Mouse (Mus musculus): ENCODE results near the gene Rabggtb. TPM values are rescaled to one million over a fixed set of nuclear protein-coding genes. Genes with fewer than 3 reads are reported as not detected.

Gene Rabggtb
- polyA plus RNA-seq, 1 experiment from 2014 or later, result 45.1 TPM

DNA sequence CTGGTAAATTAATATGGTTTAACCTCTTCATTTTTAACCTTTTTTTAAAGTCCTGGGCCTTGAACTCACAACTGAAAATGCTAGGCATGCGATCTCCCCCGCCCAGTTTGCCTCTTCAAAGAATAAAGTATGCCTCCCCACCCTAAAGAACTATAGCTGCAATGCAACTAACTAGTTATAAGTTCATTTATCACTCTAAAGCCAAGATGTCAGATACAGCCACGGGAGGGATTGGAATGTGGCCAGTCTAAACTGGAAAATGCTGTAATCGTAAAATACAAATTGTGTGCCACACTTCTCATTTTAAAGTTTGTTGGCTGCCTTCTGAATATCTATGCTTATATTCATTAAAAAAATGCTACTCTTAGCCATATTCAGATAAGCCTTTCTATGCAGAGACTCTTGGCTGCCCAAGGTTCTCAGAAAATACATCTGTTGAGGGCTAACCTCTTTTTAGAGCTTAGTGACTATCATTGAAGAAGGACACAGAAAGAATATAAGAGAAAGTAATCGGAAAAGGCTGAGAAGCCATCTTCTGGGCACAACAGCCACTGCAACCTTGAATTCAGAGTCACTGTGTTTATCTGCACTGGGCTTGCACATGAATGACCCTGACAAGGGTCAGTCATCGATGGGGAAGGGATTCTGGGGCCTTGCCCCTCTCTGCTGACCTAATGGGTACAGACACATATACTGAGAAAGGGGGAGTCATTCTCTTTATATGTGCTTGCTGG lies 868 bp upstream of the Rabggtb start:
- ATAC-seq (ENCODE audit: insufficient number of reproducible peaks, insufficient read depth, low FRiP score, low TSS enrichment), result no peak
- H3K4me3 ChIP-seq, result peak overlapping the region; percentile 84
- peak overlapping the region; percentile 95 for H3K9ac ChIP-seq
- peaks cover 18% of the 10 kb centered on the region for H3K4me1 ChIP-seq
- no peak overlapping the region for H3K27ac ChIP-seq
- 53% methylated on average over 6 of the region's 6 CpGs for WGBS
- no peaks in the 10 kb centered on the region for H3K27me3 ChIP-seq
- no peaks in the 10 kb centered on the region for H3K9me3 ChIP-seq
- peaks cover 28% of the 10 kb centered on the region for H3K36me3 ChIP-seq
- peak overlapping the region; percentile 83 for H3K4me2 ChIP-seq (replicated peaks)

DNA sequence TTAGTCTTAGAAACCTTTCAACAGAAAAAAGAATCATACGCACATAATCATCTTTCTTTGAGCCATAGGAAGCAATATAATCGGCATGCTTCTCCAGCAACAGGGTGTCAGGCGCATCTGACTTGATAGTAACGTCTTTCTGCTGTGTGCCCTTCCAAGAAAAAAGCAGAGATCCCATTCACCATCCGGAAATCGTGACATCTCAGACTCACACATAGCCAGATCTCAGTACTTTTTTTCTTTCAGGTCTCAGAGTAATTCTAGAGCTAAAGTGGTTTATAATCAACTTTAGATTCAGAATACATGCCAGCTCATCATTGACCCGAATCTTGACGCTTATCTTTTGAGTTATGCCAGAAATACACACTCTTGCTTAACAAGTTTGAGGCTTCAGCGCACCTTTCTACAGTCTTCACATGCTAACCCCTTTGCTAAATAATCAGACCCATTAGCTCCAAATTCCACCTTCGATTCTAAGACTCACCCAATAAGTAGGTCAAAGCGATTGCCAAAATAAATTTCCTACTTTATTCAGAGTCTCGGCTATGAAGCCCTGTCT lies 848 bp downstream of the Rabggtb start:
- H3K4me3 ChIP-seq, result peak overlapping the region; percentile 84
- H3K9me3 ChIP-seq, result no peaks in the 10 kb centered on the region
- peak overlapping the region; percentile 83 for H3K4me2 ChIP-seq (replicated peaks)
- H3K27ac ChIP-seq, result peak overlapping the region; percentile 87
- H3K4me1 ChIP-seq, result peaks cover 25% of the 10 kb centered on the region
- H3K27me3 ChIP-seq, result no peaks in the 10 kb centered on the region
- no peak for ATAC-seq (ENCODE audit: insufficient number of reproducible peaks, insufficient read depth, low FRiP score, low TSS enrichment)
- peaks cover 43% of the 10 kb centered on the region for H3K36me3 ChIP-seq
- 4% methylated on average over 12 of the region's 12 CpGs for WGBS
- peak overlapping the region; percentile 95 for H3K9ac ChIP-seq

DNA sequence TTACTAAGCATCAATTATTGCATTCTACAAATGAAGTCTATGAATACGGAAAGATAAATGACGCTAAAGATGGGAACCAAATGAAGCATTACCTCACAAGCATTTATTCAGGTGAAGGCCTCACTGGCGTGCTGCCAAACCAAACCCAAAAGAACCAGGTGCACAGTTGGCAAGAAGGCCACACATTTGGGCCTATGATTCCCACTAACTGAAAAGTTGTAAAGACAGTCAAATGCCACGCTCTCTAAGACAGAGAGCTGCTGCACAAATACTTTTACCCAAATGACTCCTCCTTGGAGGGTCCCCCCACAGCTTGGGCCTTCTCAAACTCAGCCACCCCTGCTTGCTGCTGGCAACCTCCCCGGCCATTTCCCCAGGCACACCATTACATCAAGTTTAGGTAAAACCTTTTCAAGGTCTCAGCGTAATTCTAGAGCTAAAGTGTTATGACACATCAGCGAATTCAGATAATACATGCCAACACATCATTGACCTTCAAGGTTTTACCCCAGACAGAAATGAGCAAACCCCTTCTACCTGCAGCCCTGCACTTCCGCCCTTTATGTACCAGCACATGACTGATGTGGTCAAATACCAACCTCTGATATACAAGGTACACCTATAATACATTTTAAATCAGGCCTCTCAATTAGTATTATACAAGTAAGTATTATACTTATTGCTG lies 1.5 kb downstream of the Rabggtb start:
- H3K36me3 ChIP-seq, result peaks cover 49% of the 10 kb centered on the region
- H3K27ac ChIP-seq, result 0 out of 2 replicates have a peak overlapping the region, but pooled peaks have one; percentile 11
- peaks cover 25% of the 10 kb centered on the region for H3K4me1 ChIP-seq
- no peaks in the 10 kb centered on the region for H3K9me3 ChIP-seq
- 51% methylated on average over 8 of the region's 8 CpGs for WGBS
- H3K9ac ChIP-seq, result peak overlapping the region; percentile 95
- H3K4me3 ChIP-seq, result peak overlapping the region; percentile 84
- no peak for ATAC-seq (ENCODE audit: insufficient number of reproducible peaks, insufficient read depth, low FRiP score, low TSS enrichment)
- no peaks in the 10 kb centered on the region for H3K27me3 ChIP-seq
- H3K4me2 ChIP-seq (replicated peaks), result peak overlapping the region; percentile 83

DNA sequence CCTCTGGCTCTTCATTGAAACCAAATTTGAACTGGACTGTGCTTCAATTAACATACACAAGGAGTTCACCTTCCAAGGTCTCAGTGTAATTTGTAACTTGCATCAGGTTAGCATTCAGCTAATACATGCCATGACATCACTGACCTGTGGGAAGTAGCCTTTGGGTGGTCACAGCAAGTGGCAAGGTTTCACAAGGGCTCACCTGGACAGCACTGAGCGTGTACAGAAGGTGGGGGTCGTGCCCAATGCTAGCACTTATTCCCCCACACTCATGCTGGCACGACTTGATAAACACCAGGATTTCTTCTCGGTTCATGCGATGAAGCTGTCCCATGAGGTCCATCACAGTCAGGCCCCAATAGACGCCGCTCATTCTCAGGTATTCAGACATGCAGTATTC lies 2.3 kb downstream of the Rabggtb start:
- H3K4me1 ChIP-seq, result peaks cover 25% of the 10 kb centered on the region
- H3K9me3 ChIP-seq, result no peaks in the 10 kb centered on the region
- peak overlapping the region; percentile 83 for H3K4me2 ChIP-seq (replicated peaks)
- peak overlapping the region; percentile 84 for H3K4me3 ChIP-seq
- H3K27me3 ChIP-seq, result no peaks in the 10 kb centered on the region
- no peak for ATAC-seq (ENCODE audit: insufficient number of reproducible peaks, insufficient read depth, low FRiP score, low TSS enrichment)
- 71% methylated on average over 7 of the region's 7 CpGs for WGBS
- peaks cover 58% of the 10 kb centered on the region for H3K36me3 ChIP-seq
- no peak overlapping the region for H3K27ac ChIP-seq
- peak overlapping the region; percentile 95; the same call in 1 of the 2 replicates for H3K9ac ChIP-seq

DNA sequence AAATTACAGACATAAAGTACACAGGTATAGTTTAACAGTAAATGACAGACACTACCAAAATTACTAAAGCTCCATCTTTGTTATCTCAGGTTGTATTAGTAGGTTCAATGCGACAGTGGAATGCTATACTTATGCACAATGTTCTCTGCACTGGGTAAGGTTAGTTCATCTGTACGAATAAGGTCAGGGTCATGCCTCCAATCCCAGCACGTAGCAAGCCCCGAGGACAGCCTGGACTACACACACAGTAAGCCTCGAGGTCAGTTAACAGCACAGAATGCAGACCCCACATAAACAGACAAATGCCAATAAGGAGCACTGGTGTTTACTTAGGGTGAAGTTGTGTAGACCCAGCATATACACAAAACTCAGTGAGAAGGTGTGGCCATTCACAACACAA lies 3.9 kb downstream of the Rabggtb start:
- WGBS, result 75% methylated on average over 5 of the region's 5 CpGs
- Histone ChIP-seq H3K4me2 (replicated peaks) (no peak overlapping the region), H3K9me3 (no peaks in the 10 kb centered on the region), H3K27me3 (no peaks in the 10 kb centered on the region), H3K4me3 (no peak overlapping the region), H3K27ac (no peak overlapping the region), H3K4me1 (peaks cover 25% of the 10 kb centered on the region), H3K36me3 (peaks cover 70% of the 10 kb centered on the region), H3K9ac (no peak overlapping the region)
- no peak for ATAC-seq (ENCODE audit: insufficient number of reproducible peaks, insufficient read depth, low FRiP score, low TSS enrichment)

DNA sequence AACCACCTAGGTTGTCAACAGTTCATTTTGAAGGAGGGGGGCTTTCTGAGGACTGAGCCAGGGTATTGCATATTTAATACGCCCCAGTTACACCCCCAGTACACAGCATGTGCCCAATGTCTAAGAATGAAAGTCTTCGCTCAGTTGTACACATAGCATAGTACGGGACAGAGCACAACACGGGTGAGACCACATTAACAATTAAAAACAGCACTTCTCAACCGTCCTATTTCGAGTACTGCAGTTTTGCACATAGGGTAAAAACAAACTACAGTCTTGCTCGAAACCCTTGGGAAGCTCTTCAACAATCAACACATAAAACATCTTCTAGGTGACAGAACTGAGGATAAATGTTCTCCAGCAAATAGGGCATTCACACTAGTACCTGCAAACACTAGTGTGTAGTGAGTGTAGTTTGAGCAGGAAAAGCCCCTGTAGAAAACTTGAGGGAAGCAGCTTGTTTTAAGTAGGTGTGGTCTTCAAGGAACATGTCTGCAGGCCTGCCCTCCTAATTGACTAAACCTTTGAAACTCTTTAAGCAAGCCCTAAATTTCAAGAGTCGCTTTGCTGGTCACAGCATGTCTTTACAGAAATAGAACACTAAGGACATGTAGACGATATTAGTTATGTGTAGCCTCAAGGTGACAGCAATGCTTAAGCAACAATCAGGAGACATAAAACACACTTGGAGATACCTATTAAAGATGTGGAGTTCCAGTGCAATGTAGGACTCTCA lies 6.5 kb downstream of the Rabggtb start, which contains the start of gene Msh4:
Msh4 (minus strand) TSS at position 3 of the 736 bp plus-strand sequence.
- Histone ChIP-seq H3K9ac (no peak within 1 kb of the TSS), H3K4me3 (no peak within 1 kb of the TSS), H3K36me3 (peaks cover 76% of the 10 kb centered on the region), H3K9me3 (no peaks in the 10 kb centered on the region), H3K4me1 (peaks cover 21% of the 10 kb centered on the region), H3K27me3 (no peaks in the 10 kb centered on the region), H3K27ac (no peak within 1 kb of the TSS), H3K4me2 (replicated peaks) (no peak within 1 kb of the TSS)
- 83% methylated on average over 9 of the region's 9 CpGs for WGBS
- ATAC-seq (ENCODE audit: insufficient number of reproducible peaks, insufficient read depth, low FRiP score, low TSS enrichment), result 0 out of 2 replicates have a peak, but pooled peaks have one; percentile 48

DNA sequence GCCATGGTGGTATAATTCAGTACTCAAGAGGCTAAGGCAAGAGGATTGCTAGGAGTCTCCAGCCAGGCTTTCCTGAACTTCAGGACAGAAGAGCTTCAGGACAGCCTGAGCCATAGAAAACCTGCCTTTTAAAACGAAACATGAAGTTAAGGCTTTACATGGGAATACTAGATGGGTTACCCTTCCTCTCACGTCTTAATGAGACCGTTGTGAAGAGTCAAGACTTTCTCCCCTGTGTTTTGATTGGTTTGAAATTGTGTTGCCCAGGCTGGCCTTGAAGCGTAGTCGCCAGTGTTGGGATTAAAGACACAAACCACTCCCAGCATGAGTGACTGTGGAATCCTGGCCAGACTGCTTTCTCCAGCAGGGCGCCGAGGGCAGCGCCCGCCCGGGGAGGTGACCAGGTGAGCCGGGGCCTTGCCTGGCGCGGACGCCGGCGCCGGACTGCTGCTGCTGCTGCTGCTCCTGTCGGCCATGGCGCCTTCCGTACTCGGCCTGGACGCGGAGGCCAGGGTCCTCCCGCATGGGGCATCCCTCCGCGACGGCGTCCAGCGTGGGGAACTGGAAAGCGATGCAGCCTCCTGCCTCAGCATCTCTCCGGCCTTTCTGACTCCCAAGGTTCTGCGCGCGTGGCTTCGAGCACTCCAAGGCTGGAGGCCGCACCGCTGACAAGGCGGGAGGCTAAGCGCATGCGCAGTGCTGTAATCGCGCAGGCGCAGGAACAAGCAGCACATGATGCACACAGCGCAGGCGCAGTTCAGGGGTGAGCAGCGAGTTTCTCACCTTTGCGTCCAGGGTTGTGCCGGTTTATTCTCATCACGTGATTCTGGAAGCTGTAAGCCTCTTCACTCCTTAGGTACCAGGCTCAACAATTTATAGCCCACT lies 7.3 kb downstream of the Rabggtb start:
- ATAC-seq (ENCODE audit: insufficient number of reproducible peaks, insufficient read depth, low FRiP score, low TSS enrichment), result no peak; the same call in 1 of the 2 replicates
- Histone ChIP-seq H3K4me3 (no peak overlapping the region), H3K27ac (no peak overlapping the region), H3K9ac (no peak overlapping the region), H3K27me3 (no peaks in the 10 kb centered on the region), H3K4me1 (peaks cover 13% of the 10 kb centered on the region), H3K9me3 (no peaks in the 10 kb centered on the region), H3K4me2 (replicated peaks) (no peak overlapping the region), H3K36me3 (peaks cover 68% of the 10 kb centered on the region)
- WGBS, result 84% methylated on average over 49 of the region's 49 CpGs

DNA sequence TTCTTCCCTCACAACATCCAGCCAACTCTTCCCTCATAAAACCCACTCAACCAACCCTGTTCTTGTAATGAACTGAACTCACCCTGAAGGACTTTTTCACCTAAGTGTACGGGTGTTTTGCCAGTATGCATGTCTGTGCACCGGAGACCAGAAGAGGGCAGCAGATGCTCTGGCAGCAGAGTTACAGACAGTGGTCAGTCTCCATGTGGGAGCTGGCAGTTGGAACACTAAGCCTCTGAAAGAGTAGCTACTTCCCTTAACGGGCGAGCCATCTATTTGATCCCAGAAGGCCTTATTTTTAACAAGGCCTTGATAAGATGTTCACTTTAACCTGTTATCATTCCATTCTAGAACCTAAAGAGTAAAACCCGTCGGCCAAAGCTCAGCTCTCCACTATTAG lies 8.2 kb downstream of the Rabggtb start:
- 78% methylated on average over 6 of the region's 6 CpGs for WGBS
- H3K9ac ChIP-seq, result no peak overlapping the region
- H3K4me3 ChIP-seq, result no peak overlapping the region
- no peak overlapping the region for H3K27ac ChIP-seq
- peaks cover 8% of the 10 kb centered on the region; the same call in 1 of the 2 replicates for H3K4me1 ChIP-seq
- H3K36me3 ChIP-seq, result peaks cover 59% of the 10 kb centered on the region
- ATAC-seq (ENCODE audit: insufficient number of reproducible peaks, insufficient read depth, low FRiP score, low TSS enrichment), result no peak
- no peaks in the 10 kb centered on the region for H3K27me3 ChIP-seq
- no peaks in the 10 kb centered on the region for H3K9me3 ChIP-seq
- H3K4me2 ChIP-seq (replicated peaks), result no peak overlapping the region

DNA sequence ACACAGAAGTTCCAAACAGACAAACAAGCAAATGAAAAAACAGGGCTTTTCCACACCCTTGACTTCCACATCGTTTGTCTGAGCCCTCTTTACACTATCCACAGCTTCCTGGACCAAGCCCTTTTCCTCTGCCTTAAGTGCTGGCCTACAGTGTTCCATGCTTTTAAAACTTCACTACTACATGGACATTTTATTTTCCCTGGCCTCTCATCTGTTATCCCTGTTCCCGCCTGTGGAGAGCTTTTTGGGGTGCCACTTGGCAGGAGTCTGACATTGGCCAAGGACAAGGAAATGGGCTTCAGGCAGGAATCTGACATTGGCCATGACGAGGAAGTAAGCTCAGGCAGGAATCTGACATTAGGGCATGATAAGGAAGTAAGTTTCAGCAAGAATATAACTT lies 10.2 kb downstream of the Rabggtb start:
- 65% methylated on average over 3 of the region's 3 CpGs for WGBS
- Histone ChIP-seq H3K36me3 (peaks cover 39% of the 10 kb centered on the region), H3K9ac (no peak overlapping the region), H3K4me2 (replicated peaks) (no peak overlapping the region), H3K4me3 (no peak overlapping the region), H3K4me1 (no peaks in the 10 kb centered on the region), H3K27ac (no peak overlapping the region), H3K27me3 (no peaks in the 10 kb centered on the region), H3K9me3 (no peaks in the 10 kb centered on the region)
- ATAC-seq (ENCODE audit: insufficient number of reproducible peaks, insufficient read depth, low FRiP score, low TSS enrichment), result no peak

DNA sequence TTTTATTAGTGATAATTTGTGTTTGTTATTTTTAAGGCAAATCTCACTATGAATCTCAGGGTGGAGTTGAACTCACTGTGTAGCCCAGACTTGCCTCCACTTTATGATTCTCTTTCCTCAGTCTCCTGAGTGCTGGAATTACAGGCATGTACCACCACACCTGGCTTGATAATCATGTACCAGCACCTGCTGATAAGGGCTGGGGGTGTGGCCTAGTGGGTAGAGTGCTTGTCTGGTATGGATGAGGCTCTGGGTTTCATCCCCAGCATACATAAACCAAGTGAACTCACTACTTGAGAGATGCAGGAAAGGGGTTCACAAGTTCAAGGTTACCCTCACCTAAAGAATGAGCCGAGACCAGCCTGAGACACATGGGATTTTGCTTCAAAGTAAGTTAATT lies 10.9 kb downstream of the Rabggtb start:
- WGBS, result 70% methylated on average over 1 of the region's 1 CpGs
- H3K9ac ChIP-seq, result no peak overlapping the region
- H3K4me3 ChIP-seq, result no peak overlapping the region
- no peaks in the 10 kb centered on the region for H3K4me1 ChIP-seq
- no peak for ATAC-seq (ENCODE audit: insufficient number of reproducible peaks, insufficient read depth, low FRiP score, low TSS enrichment)
- H3K36me3 ChIP-seq, result peaks cover 33% of the 10 kb centered on the region
- H3K27ac ChIP-seq, result no peak overlapping the region
- no peak overlapping the region for H3K4me2 ChIP-seq (replicated peaks)
- no peaks in the 10 kb centered on the region for H3K9me3 ChIP-seq
- no peaks in the 10 kb centered on the region for H3K27me3 ChIP-seq

DNA sequence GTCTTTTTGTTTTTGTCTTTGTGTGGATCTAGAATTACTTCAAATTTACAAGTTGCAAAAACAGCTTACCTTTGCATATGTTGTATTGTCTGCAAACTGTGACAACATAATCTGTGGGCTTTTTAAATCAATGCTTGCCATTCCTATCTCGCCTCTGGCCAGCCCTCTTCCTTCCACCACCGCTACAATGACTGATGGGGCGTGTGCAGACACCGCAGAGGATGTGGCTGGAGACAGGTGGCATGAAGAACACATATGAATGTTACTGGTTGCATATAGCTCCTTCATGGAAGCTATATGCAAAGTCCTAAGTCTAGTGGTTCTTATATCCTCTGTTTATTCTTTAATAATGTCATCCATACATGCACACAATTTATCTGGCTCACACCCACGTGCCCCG lies 15.6 kb downstream of the Rabggtb start:
- H3K36me3 ChIP-seq, result no peaks in the 10 kb centered on the region
- 75% methylated on average over 6 of the region's 6 CpGs for WGBS
- H3K4me2 ChIP-seq (replicated peaks), result no peak overlapping the region
- no peak for ATAC-seq (ENCODE audit: insufficient number of reproducible peaks, insufficient read depth, low FRiP score, low TSS enrichment)
- H3K27me3 ChIP-seq, result no peaks in the 10 kb centered on the region
- H3K4me3 ChIP-seq, result no peak overlapping the region
- H3K4me1 ChIP-seq, result no peaks in the 10 kb centered on the region
- no peak overlapping the region for H3K27ac ChIP-seq
- no peak overlapping the region for H3K9ac ChIP-seq
- H3K9me3 ChIP-seq, result no peaks in the 10 kb centered on the region
